Mouse (Mus musculus): ENCODE data around the gene Uqcr10. TPM values are rescaled to one million over a fixed set of nuclear protein-coding genes. Genes with fewer than 3 reads are reported as not detected.

Uqcr10 gene
- polyA plus RNA-seq, 1 experiment from 2014 or later: 842 TPM

DNA sequence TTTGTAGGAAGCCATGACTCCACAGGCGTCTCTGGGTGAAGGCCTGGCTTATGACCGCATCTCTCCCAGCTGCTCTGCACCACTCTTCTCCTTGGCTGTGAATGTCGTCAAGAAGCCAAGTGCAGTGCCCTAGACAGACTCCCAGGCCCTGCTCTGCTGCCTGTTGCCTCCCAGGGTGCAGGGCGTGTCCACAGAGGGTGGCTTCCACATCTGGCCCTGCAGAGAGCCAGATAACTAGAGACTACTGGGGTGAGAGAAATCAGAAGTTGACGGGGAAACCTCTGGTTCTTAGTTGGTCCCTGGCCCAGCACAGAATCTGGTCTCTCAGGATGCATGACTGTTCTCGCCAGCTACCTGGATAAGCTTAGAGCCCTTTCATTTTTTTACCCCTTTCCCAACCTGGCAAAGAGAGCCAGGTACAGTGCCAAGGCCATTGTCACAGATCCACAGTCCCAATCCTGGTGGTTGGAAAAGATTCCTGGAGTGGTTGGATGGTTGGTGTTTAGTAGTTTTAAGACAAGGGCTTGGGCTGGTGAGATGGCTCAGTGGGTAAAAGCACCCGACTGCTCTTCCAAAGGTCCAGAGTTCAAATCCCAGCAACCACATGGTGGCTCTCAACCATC is 26.8 kb downstream of the Uqcr10 start:
- in situ Hi-C loops (cut with MboI; ENCODE audit: low pct_unique_long_range_greater_than_20kb): no loop called here
- DNase-seq (ENCODE audit: low read depth, low spot score) (no peak), ATAC-seq (no peak)
- no peaks in the 10 kb centered on the region for H3K27me3 ChIP-seq
- POLR2A ChIA-PET: no interaction called here
- CTCF ChIA-PET: no interaction called here
- no peak for TF ChIP-seq CTCF (IDR thresholded peaks at IDR 0.05)

DNA sequence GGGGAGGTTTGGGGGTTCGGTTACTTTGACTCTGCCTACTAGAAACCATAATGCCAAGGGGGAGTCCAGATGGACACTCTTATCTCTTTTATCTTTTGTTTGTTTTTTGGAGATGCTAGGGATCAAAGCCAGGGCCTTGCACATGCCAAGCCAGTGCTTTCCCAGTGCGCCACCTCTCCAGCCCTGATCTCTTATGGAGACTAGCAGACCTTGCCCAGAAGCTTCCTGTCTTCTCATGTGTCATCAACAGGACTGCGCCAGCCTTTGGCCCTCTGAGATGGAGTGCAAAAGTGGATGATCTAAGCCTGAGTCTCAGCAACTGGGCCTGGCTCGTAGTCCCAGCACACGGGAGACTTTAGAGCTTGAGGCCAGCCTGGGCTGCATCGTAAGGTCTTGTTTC is 28.4 kb downstream of the Uqcr10 start:
- ATAC-seq (no peak), DNase-seq (ENCODE audit: low read depth, low spot score) (no peak)
- no peak for TF ChIP-seq CTCF (IDR thresholded peaks at IDR 0.05)
- POLR2A ChIA-PET: no interaction called here
- no peaks in the 10 kb centered on the region for H3K27me3 ChIP-seq
- in situ Hi-C loops (cut with MboI; ENCODE audit: low pct_unique_long_range_greater_than_20kb): no loop called here
- CTCF ChIA-PET: no interaction called here

DNA sequence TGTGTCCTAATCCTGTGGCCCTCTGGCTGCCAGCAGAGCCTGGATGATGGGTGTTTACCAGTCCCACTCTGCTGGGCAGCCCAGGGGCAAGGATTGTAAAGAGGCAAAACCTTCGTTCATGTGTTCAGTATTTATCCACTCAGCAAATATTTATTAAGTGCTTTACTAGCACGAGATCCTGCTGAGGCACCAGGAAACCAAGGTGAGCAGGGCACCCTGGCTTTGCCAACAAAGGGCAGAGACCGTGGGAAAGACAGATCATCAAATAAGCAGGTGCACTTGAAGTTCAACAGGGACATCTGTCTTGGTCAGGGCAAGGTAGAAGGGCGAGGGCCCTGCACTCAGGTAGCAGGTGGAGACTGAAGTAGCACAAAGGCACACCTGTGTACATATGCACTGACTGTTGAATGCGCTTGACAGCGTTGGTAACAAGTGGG is 29.0 kb downstream of the Uqcr10 start:
- DNase-seq (ENCODE audit: low read depth, low spot score) (no peak), ATAC-seq (no peak)
- CTCF ChIA-PET: no interaction called here
- POLR2A ChIA-PET: no interaction called here
- no peak for TF ChIP-seq CTCF (IDR thresholded peaks at IDR 0.05)
- in situ Hi-C loops (cut with MboI; ENCODE audit: low pct_unique_long_range_greater_than_20kb): no loop called here
- H3K27me3 ChIP-seq: no peaks in the 10 kb centered on the region

DNA sequence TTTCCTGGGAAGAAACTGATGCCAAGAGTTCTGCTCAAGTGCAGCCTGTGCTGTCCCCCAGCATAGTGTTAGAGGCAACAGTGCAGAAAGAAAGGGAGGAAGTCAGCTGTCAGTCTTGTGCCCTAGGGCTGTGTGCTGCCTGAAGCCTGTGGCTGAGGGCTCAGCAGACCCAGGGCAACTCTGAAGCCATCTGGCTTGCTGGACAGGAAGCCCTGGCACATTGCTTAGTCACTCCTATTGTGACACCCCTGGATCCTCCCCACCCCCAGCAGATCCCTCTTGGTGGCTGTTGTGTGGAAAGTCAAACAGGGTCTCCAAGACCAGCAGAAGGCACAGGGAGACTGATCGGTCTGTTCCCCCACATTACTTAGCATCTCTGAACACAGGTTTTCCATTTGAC is 29.5 kb downstream of the Uqcr10 start:
- ATAC-seq (peak; percentile 41), DNase-seq (ENCODE audit: low read depth, low spot score) (no peak)
- no peak for TF ChIP-seq CTCF (IDR thresholded peaks at IDR 0.05)
- ChIA-PET CTCF (no interaction called here), POLR2A (no interaction called here)
- no peaks in the 10 kb centered on the region for H3K27me3 ChIP-seq
- in situ Hi-C loops (cut with MboI; ENCODE audit: low pct_unique_long_range_greater_than_20kb): no loop called here

DNA sequence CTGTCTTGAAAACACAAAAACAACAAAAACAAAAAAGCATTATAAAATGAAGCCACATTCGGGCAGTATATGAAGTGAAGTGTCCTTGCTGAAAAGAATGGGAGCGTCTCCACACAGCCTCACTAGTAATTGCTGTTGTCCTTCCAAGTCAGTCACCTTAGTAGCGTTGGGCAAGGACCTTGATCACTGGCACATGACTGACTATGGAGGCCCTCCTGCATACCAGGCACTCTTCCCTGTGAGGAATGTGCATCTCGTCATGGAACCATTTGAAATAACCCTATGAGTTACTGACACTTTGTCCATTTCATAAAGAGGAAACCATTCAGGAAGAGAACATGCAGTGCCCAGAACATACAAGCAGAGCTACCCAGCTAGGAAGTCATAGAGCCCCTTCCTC is 32.4 kb downstream of the Uqcr10 start:
- H3K27me3 ChIP-seq: no peaks in the 10 kb centered on the region
- ChIA-PET POLR2A (no interaction called here), CTCF (no interaction called here)
- no peak for DNase-seq (ENCODE audit: low read depth, low spot score)
- in situ Hi-C loops (cut with MboI; ENCODE audit: low pct_unique_long_range_greater_than_20kb): no loop called here
- no peak for TF ChIP-seq CTCF (IDR thresholded peaks at IDR 0.05)
- ATAC-seq: no peak

DNA sequence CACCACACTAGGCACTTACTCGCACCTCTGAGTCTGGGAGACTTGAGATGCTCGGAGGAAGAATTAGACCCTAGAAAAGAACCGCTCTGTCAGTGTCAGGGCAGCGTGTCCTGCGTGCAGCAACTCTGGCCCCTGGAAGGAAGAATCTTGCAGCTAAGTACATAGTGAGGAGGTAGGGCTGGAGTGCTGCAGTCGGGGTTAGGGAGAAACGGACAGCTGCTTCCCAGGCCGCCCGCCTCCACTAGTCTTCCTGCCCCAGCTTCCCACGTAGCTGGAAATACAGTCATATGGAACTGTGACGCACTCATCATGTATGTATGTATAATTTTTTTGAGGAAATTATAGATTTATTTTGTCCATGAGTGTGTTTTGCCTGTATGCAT is 41.7 kb downstream of the Uqcr10 start:
- in situ Hi-C loops (cut with MboI; ENCODE audit: low pct_unique_long_range_greater_than_20kb): no loop called here
- TF ChIP-seq CTCF (IDR thresholded peaks at IDR 0.05): no peak
- H3K27me3 ChIP-seq: no peaks in the 10 kb centered on the region
- ATAC-seq (no peak), DNase-seq (ENCODE audit: low read depth, low spot score) (no peak)
- ChIA-PET CTCF (no interaction called here), POLR2A (no interaction called here)

DNA sequence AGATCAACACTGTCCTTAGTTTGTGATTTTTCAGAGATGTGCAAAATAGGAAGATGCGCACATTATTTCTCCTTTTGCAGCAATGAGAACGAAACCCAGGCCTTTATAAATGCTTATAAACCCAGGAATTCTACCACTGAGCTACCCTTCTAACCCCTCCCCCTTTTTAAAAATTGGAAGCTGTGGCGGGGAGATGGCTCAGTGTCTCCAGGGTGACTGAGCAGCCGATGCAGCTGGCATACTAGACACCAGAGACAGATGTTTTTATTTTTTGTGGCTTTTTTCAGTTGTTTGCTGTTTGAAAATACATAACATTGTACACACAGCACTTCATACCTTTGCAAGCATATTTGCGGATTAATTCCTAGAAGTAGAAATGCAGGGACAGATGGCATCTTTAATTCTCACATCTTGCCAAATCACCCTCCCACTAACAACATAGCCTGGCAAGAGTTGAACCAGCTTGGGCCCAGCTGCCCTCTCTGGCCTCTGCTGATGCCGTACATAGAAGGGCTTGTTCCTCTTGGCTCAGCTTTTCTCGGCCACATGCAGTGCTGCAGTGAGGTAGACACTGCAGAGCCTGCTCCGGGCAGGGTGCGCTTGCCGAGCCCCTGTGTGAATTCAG is 42.2 kb downstream of the Uqcr10 start:
- CTCF ChIA-PET: interaction anchor here (1.0 kb wide), 1 partner anchor 36 kb away, joined by 3 read pairs; no protein-coding TSS in a partner anchor
- ATAC-seq (no peak), DNase-seq (ENCODE audit: low read depth, low spot score) (no peak)
- in situ Hi-C loops (cut with MboI; ENCODE audit: low pct_unique_long_range_greater_than_20kb): no loop called here
- TF ChIP-seq CTCF (IDR thresholded peaks at IDR 0.05): no peak
- no peaks in the 10 kb centered on the region for H3K27me3 ChIP-seq
- POLR2A ChIA-PET: no interaction called here

DNA sequence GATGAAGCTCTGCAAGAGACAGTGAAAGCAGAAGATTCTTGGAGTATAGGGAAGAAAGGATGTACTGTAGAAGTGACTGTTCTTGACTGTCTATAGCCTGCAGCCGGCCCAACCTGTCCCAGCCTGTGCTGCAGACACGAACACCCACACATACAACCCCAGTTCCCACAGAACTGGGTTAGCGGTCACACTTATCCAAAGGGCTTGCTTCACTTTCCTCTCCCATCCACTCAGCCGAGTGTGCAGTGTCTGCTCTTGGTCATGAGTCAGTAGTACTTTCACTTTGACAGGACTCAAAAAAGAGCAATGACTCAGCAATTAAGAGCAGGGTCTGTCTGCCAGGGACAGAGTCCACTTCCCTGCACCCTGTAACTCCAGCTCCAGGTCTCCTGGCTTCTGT is 42.8 kb downstream of the Uqcr10 start:
- CTCF ChIA-PET: interaction anchor here (1.0 to 1.4 kb wide), 2 partner anchors 9 to 37 kb away, joined by 3 to 4 read pairs; no protein-coding TSS in a partner anchor
- no peak for DNase-seq (ENCODE audit: low read depth, low spot score)
- no peaks in the 10 kb centered on the region for H3K27me3 ChIP-seq
- in situ Hi-C loops (cut with MboI; ENCODE audit: low pct_unique_long_range_greater_than_20kb): no loop called here
- POLR2A ChIA-PET: no interaction called here
- TF ChIP-seq CTCF (IDR thresholded peaks at IDR 0.05): no peak
- no peak for ATAC-seq

DNA sequence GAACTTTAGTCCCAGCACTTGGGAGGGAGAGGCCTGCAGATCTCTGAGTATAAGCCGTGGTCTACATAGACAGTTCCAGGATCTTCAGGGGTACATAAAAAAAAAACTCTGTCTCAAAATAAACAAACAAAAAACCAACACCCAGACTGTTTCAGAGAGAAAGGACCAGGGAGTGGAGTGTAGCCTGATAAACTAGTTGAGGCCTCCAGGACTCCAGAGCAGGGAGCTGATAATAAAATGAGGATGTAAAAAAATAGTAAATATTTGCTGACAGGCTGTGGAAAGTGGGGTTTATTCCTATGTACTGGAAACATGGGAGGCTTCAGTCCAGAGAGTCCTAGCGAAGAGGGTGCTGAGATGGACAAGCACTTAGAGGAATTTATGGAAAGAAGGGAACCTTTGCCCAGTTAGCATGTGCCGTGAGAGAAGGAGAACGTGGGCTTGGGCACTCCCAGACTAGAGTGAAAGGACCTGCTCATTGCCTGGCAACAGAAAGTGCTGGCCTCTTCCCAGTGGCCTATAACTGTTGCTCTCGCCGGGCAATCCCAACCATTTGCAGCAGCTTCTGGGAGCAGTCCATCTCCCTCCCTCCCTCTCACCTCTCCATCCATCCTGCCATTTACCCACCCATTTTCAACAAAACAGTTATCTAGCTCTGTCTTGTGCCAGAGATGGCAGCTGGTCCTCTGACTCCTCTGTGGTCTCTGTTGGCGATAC is 43.7 kb downstream of the Uqcr10 start:
- ATAC-seq (no peak), DNase-seq (ENCODE audit: low read depth, low spot score) (no peak)
- in situ Hi-C loops (cut with MboI; ENCODE audit: low pct_unique_long_range_greater_than_20kb): no loop called here
- no peak for TF ChIP-seq CTCF (IDR thresholded peaks at IDR 0.05)
- H3K27me3 ChIP-seq: no peaks in the 10 kb centered on the region
- ChIA-PET CTCF (interaction anchor here (1.4 kb wide), 1 partner anchor 10 kb away, joined by 4 read pairs; no protein-coding TSS in a partner anchor), POLR2A (interaction anchor here (0.7 kb wide), 1 partner anchor 497 kb away, joined by 3 read pairs; no protein-coding TSS in a partner anchor)

DNA sequence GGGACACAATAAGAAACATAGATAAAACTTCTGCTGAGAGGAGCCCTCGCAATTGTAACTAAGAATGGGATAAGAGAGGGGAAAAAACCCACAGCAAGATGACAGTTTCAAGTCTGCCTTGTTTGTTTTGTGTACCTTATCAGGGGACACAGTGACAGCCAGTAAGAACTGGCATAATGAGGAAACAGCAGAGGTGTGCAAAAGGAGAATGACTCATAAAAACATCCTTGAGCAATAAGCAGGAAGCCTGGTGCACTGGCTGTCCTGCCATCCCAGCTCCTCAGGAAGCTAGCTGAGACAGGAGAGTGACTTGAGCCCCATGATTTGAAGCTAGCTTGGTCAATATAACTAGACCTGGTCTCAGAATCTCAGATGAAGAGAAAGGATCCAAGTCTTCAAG is 44.3 kb downstream of the Uqcr10 start:
- ChIA-PET POLR2A (interaction anchor here (0.7 kb wide), 1 partner anchor 496 kb away, joined by 3 read pairs; no protein-coding TSS in a partner anchor), CTCF (no interaction called here)
- in situ Hi-C loops (cut with MboI; ENCODE audit: low pct_unique_long_range_greater_than_20kb): no loop called here
- TF ChIP-seq CTCF (IDR thresholded peaks at IDR 0.05): no peak
- DNase-seq (ENCODE audit: low read depth, low spot score) (no peak), ATAC-seq (no peak)
- no peaks in the 10 kb centered on the region for H3K27me3 ChIP-seq

Other genes starting within 250 kb of the Uqcr10 start
- gene Mtmr3, start 109.5 kb downstream of the Uqcr10 start, polyA plus RNA-seq (2021): 49.1 TPM
- gene Gm11032, start 84.3 kb downstream of the Uqcr10 start, polyA plus RNA-seq (2021): not detected
- gene Ascc2, start 66.6 kb downstream of the Uqcr10 start, polyA plus RNA-seq (2021): 32.6 TPM
- gene Zmat5, start 336 bp upstream of the Uqcr10 start, polyA plus RNA-seq (2021): 38.7 TPM
- 0.03 TPM for gene Cabp7, start 42.4 kb upstream of the Uqcr10 start, polyA plus RNA-seq (2021)
- 93.1 TPM for gene Nf2, start 145.2 kb upstream of the Uqcr10 start, polyA plus RNA-seq (2021)
- gene Nipsnap1, start 169.6 kb upstream of the Uqcr10 start, polyA plus RNA-seq (2021): 94.7 TPM
- gene Thoc5, start 191.0 kb upstream of the Uqcr10 start, polyA plus RNA-seq (2021): 44.2 TPM
- 0.05 TPM for gene Nefh, start 243.7 kb upstream of the Uqcr10 start, polyA plus RNA-seq (2021)

All from Patski (cell line).